Mouse (Mus musculus) neural tube, embryonic 13.5 days (tissue): ENCODE data around the gene Crybb1. TPM values are rescaled to one million over a fixed set of nuclear protein-coding genes. Genes with fewer than 3 reads are reported as not detected.

ENCODE experiments used
- ATAC-seq: fragments of 200-750 bp; cut with Nextera tagmentation; 2 replicates; pipeline ENCODE4 v1.8.0; 2017; ENCODE audit warnings: low read depth, mild to moderate bottlenecking, moderate TSS enrichment, moderate library complexity
- H3K27ac ChIP-seq: fragments of 300-500 bp; sonication (generic); replicated peaks from 2 replicates; pipeline ENCODE4 v1.5.1; 2015; ENCODE audit warnings: moderate library complexity, mild to moderate bottlenecking, inconsistent platforms
- H3K27me3 ChIP-seq: fragments of 300-500 bp; sonication (generic); 2 replicates; pipeline ENCODE4 v1.6.1; 2015; ENCODE audit warnings: mild to moderate bottlenecking, inconsistent platforms
- H3K36me3 ChIP-seq: fragments of 300-500 bp; sonication (generic); 2 replicates; pipeline ENCODE4 v1.6.1; 2015; ENCODE audit warnings: mild to moderate bottlenecking, inconsistent platforms
- H3K4me1 ChIP-seq: fragments of 300-500 bp; sonication (generic); replicated peaks from 2 replicates; pipeline ENCODE4 v1.6.1; 2015; ENCODE audit warnings: inconsistent platforms
- H3K4me2 ChIP-seq: fragments of 300-500 bp; sonication (generic); 2 replicates; pipeline ENCODE4 v1.6.1; 2015; ENCODE audit warnings: inconsistent platforms, mild to moderate bottlenecking, moderate library complexity
- H3K4me3 ChIP-seq: fragments of 300-500 bp; sonication (generic); 2 replicates; pipeline ENCODE4 v1.5.1; 2015; ENCODE audit warnings: mild to moderate bottlenecking, inconsistent platforms
- H3K9ac ChIP-seq: fragments of 300-500 bp; sonication (generic); 2 replicates; pipeline ENCODE4 v1.6.1; 2015; ENCODE audit warnings: moderate library complexity, mild to moderate bottlenecking, inconsistent platforms
- H3K9me3 ChIP-seq: fragments of 300-500 bp; sonication (generic); 2 replicates; pipeline ENCODE4 v1.6.1; 2016; ENCODE audit warnings: inconsistent platforms
- WGBS: fragments of 180-500 bp; shearing (Covaris S2); methylation state at CpG from one replicate; pipeline ENCODE4 v1.1.7; 2015; 5-methylcytosine and 5-hydroxymethylcytosine counted together
- polyA plus RNA-seq: library from polyadenylated mRNA; unstranded; fragments of >200 nt; fragmentation: Nextera tagmentation; extraction: Ambion mirVana; gene quantifications from 2 replicates; pipeline ENCODE4 v1.2.1, GENCODE M21; 2015

Crybb1 gene
- polyA plus RNA-seq, 1 experiment from 2014 or later: 7.6 TPM

DNA sequence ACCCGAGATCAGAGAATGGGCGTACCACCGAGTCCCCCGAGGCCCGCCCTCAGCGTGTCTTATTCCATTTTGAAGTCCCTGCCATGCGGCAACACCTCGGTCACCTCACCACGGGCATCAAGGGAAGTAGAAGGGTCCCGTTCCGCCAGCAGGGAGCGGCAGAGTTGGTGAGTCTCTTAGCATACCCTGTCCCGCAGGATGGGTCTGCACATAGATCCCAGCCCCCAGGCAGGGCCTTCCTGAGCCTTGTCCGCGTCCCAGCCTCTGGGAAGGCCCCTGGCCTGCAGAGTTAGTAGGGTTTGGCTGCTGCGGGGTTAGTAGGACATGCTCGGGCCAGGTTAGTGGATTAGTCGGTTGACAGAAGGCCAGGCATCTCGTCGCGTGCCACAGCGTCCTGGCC, 38.6 kb upstream of the Crybb1 start:
- Histone ChIP-seq H3K36me3 (peaks cover 46% of the 10 kb centered on the region), H3K4me3 (no peak overlapping the region), H3K27me3 (no peaks in the 10 kb centered on the region), H3K9ac (peak overlapping the region; percentile 27; the same call in 1 of the 2 replicates), H3K9me3 (no peaks in the 10 kb centered on the region), H3K4me2 (no peak overlapping the region), H3K27ac (peak overlapping the region; percentile 88), H3K4me1 (peaks cover 95% of the 10 kb centered on the region)
- no peak for ATAC-seq
- WGBS: 53% methylated on average over 22 of the region's 22 CpGs

- Histone ChIP-seq H3K9me3 (no peaks in the 10 kb centered on the region), H3K27ac (peak overlapping the region; percentile 88; the same call in 1 of the 2 replicates), H3K9ac (peak overlapping the region; percentile 26; the same call in 1 of the 2 replicates), H3K36me3 (peaks cover 63% of the 10 kb centered on the region), H3K4me3 (no peak overlapping the region), H3K4me2 (no peak overlapping the region), H3K27me3 (no peaks in the 10 kb centered on the region), H3K4me1 (peaks cover 97% of the 10 kb centered on the region)
- no peak for ATAC-seq
- WGBS: 63% methylated on average over 4 of the region's 4 CpGs
Measured at GRCm38 (mm10) chr5:112218679-112219078, 36.9 kb upstream of the Crybb1 start.

- peaks cover 97% of the 10 kb centered on the region for H3K4me1 ChIP-seq
- H3K27me3 ChIP-seq: no peaks in the 10 kb centered on the region
- WGBS: 8% methylated on average over 1 of the region's 1 CpGs
- H3K4me2 ChIP-seq: no peak overlapping the region
- H3K36me3 ChIP-seq: peaks cover 70% of the 10 kb centered on the region
- peak overlapping the region; percentile 88 for H3K27ac ChIP-seq
- no peaks in the 10 kb centered on the region for H3K9me3 ChIP-seq
- peak overlapping the region; percentile 14; the same call in 1 of the 2 replicates for H3K9ac ChIP-seq
- no peak overlapping the region for H3K4me3 ChIP-seq
- no peak for ATAC-seq
Measured at GRCm38 (mm10) chr5:112219398-112219797, 36.2 kb upstream of the Crybb1 start.

GRCm38 (mm10) chr5:112220203-112220602, 35.4 kb upstream of the Crybb1 start:
- no peak for ATAC-seq
- Histone ChIP-seq H3K9ac (no peak overlapping the region; the same call in 1 of the 2 replicates), H3K4me1 (peaks cover 97% of the 10 kb centered on the region), H3K27ac (peak overlapping the region; percentile 88; the same call in 1 of the 2 replicates), H3K4me3 (no peak overlapping the region), H3K27me3 (no peaks in the 10 kb centered on the region), H3K9me3 (no peaks in the 10 kb centered on the region), H3K36me3 (peaks cover 76% of the 10 kb centered on the region), H3K4me2 (no peak overlapping the region)
- 77% methylated on average over 8 of the region's 8 CpGs for WGBS

DNA sequence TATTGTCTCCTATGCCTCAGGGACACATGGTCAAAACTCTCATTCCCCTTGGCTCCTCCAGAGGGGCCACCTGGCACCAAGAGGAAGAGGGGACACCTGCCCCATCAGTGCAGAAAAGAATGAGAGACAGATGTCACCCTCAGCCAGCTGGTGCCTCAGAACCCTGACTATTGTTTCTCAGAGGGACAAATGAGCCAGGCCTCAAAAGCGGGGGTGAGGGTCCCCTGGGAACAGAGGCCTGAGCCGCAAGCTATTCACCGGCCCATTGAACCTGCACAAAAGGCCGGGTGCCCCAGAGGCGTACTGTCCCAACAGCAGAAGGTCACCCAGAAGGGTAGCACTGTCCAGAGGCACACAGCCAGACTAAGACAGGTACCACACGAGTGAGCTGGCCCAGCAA, 30.0 kb upstream of the Crybb1 start:
- Histone ChIP-seq H3K4me1 (peaks cover 74% of the 10 kb centered on the region), H3K36me3 (peaks cover 45% of the 10 kb centered on the region), H3K27ac (peak overlapping the region; percentile 99), H3K9ac (peak overlapping the region; percentile 94), H3K27me3 (no peaks in the 10 kb centered on the region), H3K9me3 (no peaks in the 10 kb centered on the region), H3K4me2 (peak overlapping the region; percentile 95), H3K4me3 (peak overlapping the region; percentile 71)
- 16% methylated on average over 6 of the region's 6 CpGs for WGBS
- ATAC-seq: no peak

DNA sequence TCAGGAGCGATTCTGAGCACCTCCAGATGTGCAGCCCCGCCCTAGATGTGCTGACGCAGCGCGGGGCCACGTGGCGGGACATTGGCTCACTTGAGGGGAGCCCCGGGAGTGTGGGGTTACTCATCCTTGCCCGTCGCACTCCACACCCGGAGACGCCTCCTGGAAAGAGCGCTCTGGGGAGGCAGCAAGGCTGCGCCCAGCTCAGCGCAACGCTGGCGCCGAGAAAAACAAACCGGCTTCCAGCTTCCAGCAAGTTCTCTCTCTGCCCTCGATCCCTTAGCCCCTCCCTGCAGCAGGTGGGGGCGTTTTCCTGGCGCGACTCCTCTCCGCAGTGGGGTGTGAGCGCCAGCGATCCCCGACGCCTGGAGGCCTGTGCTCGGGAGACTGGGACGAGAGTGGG, 28.3 kb upstream of the Crybb1 start:
- peak; percentile 20; the same call in 1 of the 2 replicates for ATAC-seq
- no peaks in the 10 kb centered on the region for H3K9me3 ChIP-seq
- H3K9ac ChIP-seq: peak overlapping the region; percentile 94
- peaks cover 58% of the 10 kb centered on the region for H3K4me1 ChIP-seq
- peak overlapping the region; percentile 71 for H3K4me3 ChIP-seq
- peak overlapping the region; percentile 95 for H3K4me2 ChIP-seq
- H3K36me3 ChIP-seq: peaks cover 27% of the 10 kb centered on the region
- no peaks in the 10 kb centered on the region for H3K27me3 ChIP-seq
- peak overlapping the region; percentile 99 for H3K27ac ChIP-seq
- WGBS: under 1% methylated on average over 30 of the region's 30 CpGs

DNA sequence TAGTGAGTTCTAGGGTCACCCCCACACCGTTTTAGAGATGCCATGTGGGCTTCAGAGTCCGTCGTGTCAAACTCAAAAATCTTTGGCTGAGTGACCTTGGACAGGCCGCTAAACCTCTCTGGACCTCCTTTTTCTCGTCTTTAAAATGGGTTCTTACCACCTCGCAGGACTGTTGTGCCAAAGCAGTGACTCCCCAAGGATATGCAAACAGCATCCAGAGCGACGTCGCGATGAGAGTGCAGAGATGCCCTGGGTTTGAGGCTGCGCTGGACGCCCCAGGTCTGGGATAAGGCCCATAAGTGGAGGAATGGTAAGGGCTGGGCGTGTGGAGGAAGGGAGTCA, 27.7 kb upstream of the Crybb1 start:
- Histone ChIP-seq H3K27me3 (no peaks in the 10 kb centered on the region), H3K27ac (peak overlapping the region; percentile 99), H3K4me1 (peaks cover 53% of the 10 kb centered on the region), H3K4me2 (peak overlapping the region; percentile 95), H3K9ac (peak overlapping the region; percentile 94), H3K9me3 (no peaks in the 10 kb centered on the region), H3K36me3 (peaks cover 22% of the 10 kb centered on the region), H3K4me3 (peak overlapping the region; percentile 71)
- 1% methylated on average over 13 of the region's 13 CpGs for WGBS
- peak; percentile 34 for ATAC-seq

DNA sequence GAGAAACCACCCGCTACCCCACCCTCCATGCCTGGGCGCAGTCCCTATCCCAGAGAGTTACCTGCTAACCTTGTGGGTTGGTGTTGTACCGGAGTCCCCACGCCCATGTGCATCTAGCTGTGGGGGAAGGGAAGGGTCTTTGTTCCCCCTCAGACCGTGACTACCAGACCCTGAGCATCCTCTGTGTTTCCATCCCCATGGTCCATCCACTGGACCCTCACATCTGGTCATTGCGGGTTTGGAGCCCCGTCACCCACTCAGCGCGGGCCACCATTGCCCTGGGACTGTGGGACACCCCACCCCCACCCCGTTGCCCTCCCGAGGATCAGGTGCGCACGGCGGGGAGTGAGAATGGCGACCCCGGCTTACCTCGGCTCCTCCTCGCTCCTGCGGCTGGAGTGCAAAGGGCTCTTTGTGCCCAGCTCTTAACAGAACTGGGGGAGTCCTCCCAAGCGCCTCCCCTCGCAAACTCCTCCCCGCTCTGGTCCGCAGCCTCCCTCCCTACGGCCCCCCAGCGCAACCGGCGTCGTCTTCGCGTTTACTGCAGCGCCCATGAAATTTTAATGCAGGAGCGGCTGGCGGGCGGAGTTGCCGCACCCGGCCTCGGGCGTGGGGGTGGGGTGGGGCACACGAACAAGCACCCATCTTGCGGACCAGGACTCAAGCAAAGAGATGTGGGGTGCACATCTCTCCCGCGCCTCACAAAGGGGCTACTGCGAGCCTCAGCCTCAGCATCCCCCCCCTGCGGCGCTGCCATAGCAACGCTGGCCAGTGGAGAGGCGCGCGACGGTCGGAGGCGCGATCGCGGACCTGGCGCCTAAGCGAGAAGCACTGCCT, 27.2 kb upstream of the Crybb1 start:
- H3K9ac ChIP-seq: peak overlapping the region; percentile 94
- H3K4me1 ChIP-seq: peaks cover 48% of the 10 kb centered on the region
- H3K27ac ChIP-seq: peak overlapping the region; percentile 99
- H3K9me3 ChIP-seq: no peaks in the 10 kb centered on the region
- H3K4me3 ChIP-seq: peak overlapping the region; percentile 71
- H3K4me2 ChIP-seq: peak overlapping the region; percentile 95
- H3K36me3 ChIP-seq: peaks cover 16% of the 10 kb centered on the region
- WGBS: under 1% methylated on average over 57 of the region's 57 CpGs
- ATAC-seq: peak; percentile 85
- H3K27me3 ChIP-seq: no peaks in the 10 kb centered on the region

- H3K27ac ChIP-seq: peak overlapping the region; percentile 96; the same call in 1 of the 2 replicates
- no peak for ATAC-seq
Measured at GRCm38 (mm10) chr5:112235806-112236205, 19.8 kb upstream of the Crybb1 start.

DNA sequence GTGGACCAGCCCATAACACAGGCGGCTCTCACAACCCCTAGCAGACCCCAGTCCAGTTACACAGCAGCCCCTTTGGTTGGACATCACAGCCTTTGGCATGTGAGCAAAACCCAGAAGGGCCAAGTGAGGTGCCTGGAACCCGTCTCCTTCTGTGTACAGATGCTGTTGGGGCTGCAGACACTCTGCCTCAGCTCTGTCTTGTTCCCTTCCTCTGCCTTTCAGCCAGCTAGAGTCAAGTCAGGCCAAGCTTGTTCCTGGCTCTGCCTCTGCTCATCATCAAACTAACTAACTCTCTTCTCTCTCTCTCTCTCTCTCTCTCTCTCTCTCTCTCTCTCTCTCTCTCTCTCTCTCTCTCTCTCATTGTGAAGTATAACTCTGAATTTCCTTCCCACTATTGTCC, 19.0 kb upstream of the Crybb1 start:
- Histone ChIP-seq H3K27me3 (no peaks in the 10 kb centered on the region), H3K9ac (peak overlapping the region; percentile 70), H3K4me3 (no peak overlapping the region), H3K9me3 (no peaks in the 10 kb centered on the region), H3K36me3 (no peaks in the 10 kb centered on the region), H3K4me1 (peaks cover 48% of the 10 kb centered on the region), H3K27ac (peak overlapping the region; percentile 96), H3K4me2 (peak overlapping the region; percentile 44)
- 54% methylated on average over 2 of the region's 2 CpGs for WGBS
- no peak for ATAC-seq

More at GRCm38 (mm10) chr5:112235806-112236205, 19.8 kb upstream of the Crybb1 start:
- no peaks in the 10 kb centered on the region for H3K27me3 ChIP-seq
- WGBS: 49% methylated on average over 5 of the region's 5 CpGs
- H3K4me3 ChIP-seq: no peak overlapping the region
- H3K4me1 ChIP-seq: peaks cover 40% of the 10 kb centered on the region
- H3K4me2 ChIP-seq: no peak overlapping the region
- H3K9ac ChIP-seq: no peak overlapping the region
- H3K9me3 ChIP-seq: no peaks in the 10 kb centered on the region
- H3K36me3 ChIP-seq: no peaks in the 10 kb centered on the region

- peak overlapping the region; percentile 23 for H3K4me3 ChIP-seq
- H3K36me3 ChIP-seq: no peaks in the 10 kb centered on the region
- under 1% methylated on average over 14 of the region's 16 CpGs for WGBS
- H3K9ac ChIP-seq: peak overlapping the region; percentile 70
- peak; percentile 73 for ATAC-seq
- H3K4me2 ChIP-seq: peak overlapping the region; percentile 44
- H3K27me3 ChIP-seq: no peaks in the 10 kb centered on the region
- no peaks in the 10 kb centered on the region for H3K9me3 ChIP-seq
- H3K27ac ChIP-seq: peak overlapping the region; percentile 96
- H3K4me1 ChIP-seq: peaks cover 57% of the 10 kb centered on the region
Measured at GRCm38 (mm10) chr5:112237439-112237838, 18.2 kb upstream of the Crybb1 start.

GRCm38 (mm10) chr5:112237866-112238570, 17.6 kb upstream of the Crybb1 start:
- 35% methylated on average over 9 of the region's 9 CpGs for WGBS
- H3K9ac ChIP-seq: peak overlapping the region; percentile 70
- H3K27ac ChIP-seq: peak overlapping the region; percentile 96
- ATAC-seq: peak; percentile 10; the same call in 1 of the 2 replicates
- no peaks in the 10 kb centered on the region for H3K27me3 ChIP-seq
- H3K4me2 ChIP-seq: peak overlapping the region; percentile 44
- 0 out of 2 replicates have a peak overlapping the region, but pooled peaks have one; percentile 23 for H3K4me3 ChIP-seq
- H3K9me3 ChIP-seq: no peaks in the 10 kb centered on the region
- H3K36me3 ChIP-seq: no peaks in the 10 kb centered on the region
- peaks cover 62% of the 10 kb centered on the region for H3K4me1 ChIP-seq
